Mouse (Mus musculus): Measurements from ENCODE around the gene Hs6st2. TPM values are rescaled to one million over a fixed set of nuclear protein-coding genes. Genes with fewer than 3 reads are reported as not detected.

The Hs6st2 gene
- polyA plus RNA-seq, 1 experiment, result not detected

- no peak for TF ChIP-seq GATA1 (IDR thresholded peaks at IDR 0.05; ENCODE audit: borderline replicate concordance, low read length)
- TF ChIP-seq FLI1 (IDR thresholded peaks at IDR 0.05; ENCODE audit: low read length), result no peak
- Histone ChIP-seq H3K4me3 (replicated peaks) (no peak overlapping the region), H3K4me1 (no peaks in the 10 kb centered on the region), H3K36me3 (replicated peaks; ENCODE audit: low read length) (no peaks in the 10 kb centered on the region), H3K27me3 (replicated peaks) (peaks cover 22% of the 10 kb centered on the region), H3K9me3 (no peaks in the 10 kb centered on the region; the same call in 1 of the 2 replicates)
These were observed 271.4 kb downstream of the Hs6st2 start for GRCm38 (mm10) chrX:51410289-51410688.

- H3K4me3 ChIP-seq (replicated peaks), result no peak overlapping the region
- TF ChIP-seq FLI1 (IDR thresholded peaks at IDR 0.05; ENCODE audit: low read length), result no peak
- TF ChIP-seq GATA1 (IDR thresholded peaks at IDR 0.05; ENCODE audit: borderline replicate concordance, low read length), result no peak
These were observed 284.2 kb downstream of the Hs6st2 start for GRCm38 (mm10) chrX:51397457-51397856.

GRCm38 (mm10) chrX:51374670-51375069 is 307.0 kb downstream of the Hs6st2 start:
- peaks cover 10% of the 10 kb centered on the region for H3K27me3 ChIP-seq (replicated peaks)
- H3K9me3 ChIP-seq, result no peaks in the 10 kb centered on the region
- no peak for TF ChIP-seq FLI1 (IDR thresholded peaks at IDR 0.05; ENCODE audit: low read length)
- TF ChIP-seq GATA1 (IDR thresholded peaks at IDR 0.05; ENCODE audit: borderline replicate concordance, low read length), result no peak
- H3K4me1 ChIP-seq, result no peaks in the 10 kb centered on the region
- H3K4me3 ChIP-seq (replicated peaks), result no peak overlapping the region
- H3K36me3 ChIP-seq (replicated peaks; ENCODE audit: low read length), result no peaks in the 10 kb centered on the region

More at GRCm38 (mm10) chrX:51397457-51397856, 284.2 kb downstream of the Hs6st2 start:
- peaks cover 17% of the 10 kb centered on the region for H3K27me3 ChIP-seq (replicated peaks)
- H3K36me3 ChIP-seq (replicated peaks; ENCODE audit: low read length), result no peaks in the 10 kb centered on the region
- no peaks in the 10 kb centered on the region for H3K9me3 ChIP-seq
- H3K4me1 ChIP-seq, result no peaks in the 10 kb centered on the region

GRCm38 (mm10) chrX:51372477-51373239 is 309.0 kb downstream of the Hs6st2 start:
- Histone ChIP-seq H3K4me1 (no peaks in the 10 kb centered on the region), H3K4me3 (replicated peaks) (no peak overlapping the region), H3K9me3 (no peaks in the 10 kb centered on the region), H3K27me3 (replicated peaks) (peaks cover 15% of the 10 kb centered on the region), H3K36me3 (replicated peaks; ENCODE audit: low read length) (no peaks in the 10 kb centered on the region)
- no peak for TF ChIP-seq FLI1 (IDR thresholded peaks at IDR 0.05; ENCODE audit: low read length)
- no peak for TF ChIP-seq GATA1 (IDR thresholded peaks at IDR 0.05; ENCODE audit: borderline replicate concordance, low read length)

GRCm38 (mm10) chrX:51349682-51350081 is 332.0 kb downstream of the Hs6st2 start:
- Histone ChIP-seq H3K4me3 (replicated peaks) (no peak overlapping the region), H3K4me1 (no peaks in the 10 kb centered on the region), H3K36me3 (replicated peaks; ENCODE audit: low read length) (no peaks in the 10 kb centered on the region), H3K27me3 (replicated peaks) (peaks cover 10% of the 10 kb centered on the region), H3K9me3 (no peaks in the 10 kb centered on the region)
- no peak for TF ChIP-seq GATA1 (IDR thresholded peaks at IDR 0.05; ENCODE audit: borderline replicate concordance, low read length)
- no peak for TF ChIP-seq FLI1 (IDR thresholded peaks at IDR 0.05; ENCODE audit: low read length)

- Histone ChIP-seq H3K4me3 (replicated peaks) (no peak overlapping the region), H3K9me3 (no peaks in the 10 kb centered on the region), H3K4me1 (no peaks in the 10 kb centered on the region), H3K36me3 (replicated peaks; ENCODE audit: low read length) (no peaks in the 10 kb centered on the region), H3K27me3 (replicated peaks) (peaks cover 11% of the 10 kb centered on the region)
- no peak for TF ChIP-seq FLI1 (IDR thresholded peaks at IDR 0.05; ENCODE audit: low read length)
- no peak for TF ChIP-seq GATA1 (IDR thresholded peaks at IDR 0.05; ENCODE audit: borderline replicate concordance, low read length)
These were observed 338.1 kb downstream of the Hs6st2 start for GRCm38 (mm10) chrX:51343595-51343994.

Other genes starting within 250 kb of the Hs6st2 start
- not detected in 2 replicates for gene Usp26, start 119.4 kb upstream of the Hs6st2 start, polyA plus RNA-seq (2012; ENCODE audit: insufficient read depth, low replicate concordance)

Data from megakaryocyte, embryonic 14.5 days (primary cell).